Mouse (Mus musculus): ENCODE measurements around the gene Gm20671.
"Not testable (repeated sequence)": the region's sequence is repeated elsewhere in the genome, so short reads cannot be mapped to it uniquely, and the experiment has no call there.

Gm20671 gene

DNA sequence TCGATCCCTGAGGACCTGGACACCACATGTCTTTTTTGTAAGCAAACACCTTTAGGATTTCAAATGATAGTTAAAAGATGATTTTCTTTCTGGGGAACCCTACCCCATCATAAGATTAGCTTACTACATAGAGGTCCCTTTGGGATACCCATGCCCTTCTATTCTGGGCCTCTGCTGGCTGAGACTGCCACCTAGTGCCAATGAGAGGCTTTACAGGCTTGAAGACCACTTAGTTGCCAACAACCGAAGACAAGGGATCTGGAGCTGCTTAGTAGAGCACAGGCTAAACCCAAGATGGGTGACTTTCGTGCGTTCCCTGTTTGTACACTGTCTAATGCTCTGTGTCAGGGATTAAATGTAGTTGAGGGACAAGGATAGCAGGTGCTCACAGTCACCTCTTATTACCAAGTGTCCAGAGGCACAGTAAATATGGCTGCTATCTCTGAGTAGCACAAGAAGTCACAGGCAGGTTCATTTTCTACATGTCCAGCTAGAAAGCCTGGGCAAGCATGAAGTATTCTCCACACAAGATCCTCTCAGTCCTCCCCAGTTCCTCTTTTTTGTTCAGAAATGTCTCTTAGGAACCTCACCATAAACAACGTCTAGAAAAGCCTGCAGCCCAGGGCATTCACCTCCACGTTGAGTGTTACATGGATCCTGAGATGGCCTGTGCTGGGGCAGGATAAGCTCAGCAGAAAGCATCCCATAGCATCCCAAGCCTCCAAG, 79.1 kb downstream of the Gm20671 start:
- Histone ChIP-seq H3K9me3 (ENCODE audit: low read length) (no peaks in the 10 kb centered on the region), H3K27me3 (ENCODE audit: insufficient read depth, low read length) (no peaks in the 10 kb centered on the region), H3K4me1 (replicated peaks; ENCODE audit: low read depth, low read length) (peaks cover 87% of the 10 kb centered on the region), H3K4me3 (replicated peaks; ENCODE audit: low read length) (no peak overlapping the region), H3K36me3 (ENCODE audit: insufficient read depth, low read length) (peaks cover 41% of the 10 kb centered on the region)
- TF ChIP-seq POU5F1 (IDR thresholded peaks at IDR 0.05; ENCODE audit: borderline replicate concordance, low read length): no peak
- TF ChIP-seq CTCF (conservative IDR thresholded peaks at IDR 0.05; ENCODE audit: low read length): peak; percentile 92

DNA sequence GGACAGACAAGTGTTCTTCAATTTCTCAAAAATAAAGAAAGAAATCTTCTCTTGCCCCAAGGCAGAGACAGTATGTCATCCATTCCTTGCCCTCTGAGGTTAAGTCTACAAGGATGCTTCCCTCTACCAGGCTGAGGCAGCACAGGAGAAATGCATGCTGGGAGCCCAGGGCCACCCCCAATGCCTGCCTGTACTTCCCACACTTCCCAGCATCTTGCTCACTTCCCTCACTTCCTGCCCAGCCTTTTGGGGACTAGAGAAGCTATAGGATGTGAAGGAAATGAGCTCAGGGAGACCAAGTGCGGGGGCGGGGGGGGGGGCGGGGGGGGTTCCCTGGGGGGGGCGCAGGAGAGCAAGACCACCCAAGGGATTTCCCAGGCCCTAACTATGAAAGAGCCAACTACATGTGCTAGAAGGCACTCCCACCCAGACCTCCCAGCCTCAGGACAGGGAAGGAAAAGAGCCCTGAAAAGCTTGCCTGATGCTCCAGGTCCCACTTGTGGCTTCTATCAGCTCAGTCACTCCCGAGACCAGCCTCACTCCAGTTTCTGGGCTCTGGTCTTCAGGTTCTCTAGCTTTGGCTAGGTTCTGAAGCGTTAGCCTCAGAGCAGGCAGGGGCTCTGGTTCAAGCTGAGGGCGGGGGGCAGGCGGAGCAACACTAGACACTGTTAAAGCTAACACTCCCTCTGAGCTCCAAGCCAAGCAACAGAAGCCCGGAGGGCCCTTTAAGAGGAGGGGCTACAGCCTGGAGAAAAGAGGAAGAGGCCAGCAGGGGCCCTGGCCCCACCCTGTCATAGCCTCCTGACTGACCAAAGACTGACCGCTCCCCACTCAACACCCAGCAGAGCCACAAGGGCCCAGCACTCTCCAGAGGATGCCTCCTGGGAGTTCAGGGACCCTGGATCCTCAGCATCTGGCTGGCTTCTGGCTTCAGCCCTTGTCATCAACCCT, 80.9 kb downstream of the Gm20671 start:
- TF ChIP-seq CTCF (conservative IDR thresholded peaks at IDR 0.05; ENCODE audit: low read length) (no peak), NANOG (IDR thresholded peaks at IDR 0.05; ENCODE audit: borderline replicate concordance, low read length) (no peak), POU5F1 (IDR thresholded peaks at IDR 0.05; ENCODE audit: borderline replicate concordance, low read length) (no peak)
- H3K4me3 ChIP-seq (replicated peaks; ENCODE audit: low read length): peak overlapping the region; percentile 55
- peaks cover 58% of the 10 kb centered on the region for H3K36me3 ChIP-seq (ENCODE audit: insufficient read depth, low read length)
- no peaks in the 10 kb centered on the region for H3K27me3 ChIP-seq (ENCODE audit: insufficient read depth, low read length)
- H3K9me3 ChIP-seq (ENCODE audit: low read length): no peaks in the 10 kb centered on the region
- peaks cover 87% of the 10 kb centered on the region for H3K4me1 ChIP-seq (replicated peaks; ENCODE audit: low read depth, low read length)

DNA sequence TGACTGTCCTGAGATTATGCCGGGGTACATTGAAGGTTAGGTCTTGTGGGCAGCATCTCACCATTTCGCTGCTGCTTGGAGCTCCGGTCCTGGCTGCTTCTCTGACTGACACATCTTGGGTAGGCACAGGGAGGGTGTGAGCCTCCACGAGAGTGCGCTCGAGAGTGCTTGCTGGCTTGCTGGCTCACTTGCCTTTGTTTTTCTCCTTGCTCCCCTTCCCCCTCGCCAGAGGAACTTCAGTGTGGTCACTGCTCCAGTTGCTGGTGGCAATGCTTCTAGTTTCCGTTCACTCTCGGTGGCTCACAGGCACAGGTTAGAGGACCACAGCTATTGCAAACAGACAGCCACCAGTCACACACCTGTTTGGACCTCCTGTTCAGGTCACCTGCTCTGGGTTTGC, 84.8 kb downstream of the Gm20671 start:
- H3K4me3 ChIP-seq (replicated peaks; ENCODE audit: low read length): no peak overlapping the region
- no peaks in the 10 kb centered on the region for H3K9me3 ChIP-seq (ENCODE audit: low read length)
- peaks cover 79% of the 10 kb centered on the region for H3K4me1 ChIP-seq (replicated peaks; ENCODE audit: low read depth, low read length)
- no peaks in the 10 kb centered on the region for H3K27me3 ChIP-seq (ENCODE audit: insufficient read depth, low read length)
- no peak for TF ChIP-seq NANOG (IDR thresholded peaks at IDR 0.05; ENCODE audit: borderline replicate concordance, low read length)
- TF ChIP-seq CTCF (conservative IDR thresholded peaks at IDR 0.05; ENCODE audit: low read length): no peak
- no peak for TF ChIP-seq POU5F1 (IDR thresholded peaks at IDR 0.05; ENCODE audit: borderline replicate concordance, low read length)
- H3K36me3 ChIP-seq (ENCODE audit: insufficient read depth, low read length): peaks cover 79% of the 10 kb centered on the region

DNA sequence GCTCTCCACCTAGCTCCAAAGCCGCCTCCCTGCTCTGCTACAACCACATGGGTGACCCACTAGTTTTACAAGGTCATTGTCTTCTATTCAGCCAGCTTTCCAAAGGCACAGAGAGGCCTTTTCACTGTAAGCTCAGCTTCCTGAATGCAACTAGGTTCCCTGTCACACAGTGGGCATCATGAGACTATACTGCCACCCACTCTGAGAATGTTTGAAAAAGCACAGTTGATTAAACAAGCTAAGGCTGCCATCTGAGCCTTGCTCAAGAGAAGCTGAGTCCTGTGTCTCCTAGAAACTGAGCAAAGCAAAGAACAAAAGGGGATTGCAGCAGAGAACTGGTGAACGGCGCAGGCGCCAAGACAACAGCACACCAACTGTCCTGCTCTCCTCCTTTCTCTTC, 85.5 kb downstream of the Gm20671 start:
- not testable (repeated sequence) for H3K9me3 ChIP-seq (ENCODE audit: low read length)
- 0 out of 2 replicates have a peak overlapping the region, but pooled peaks have one; percentile 17 for H3K4me3 ChIP-seq (replicated peaks; ENCODE audit: low read length)
- H3K4me1 ChIP-seq (replicated peaks; ENCODE audit: low read depth, low read length): peaks cover 78% of the 10 kb centered on the region

DNA sequence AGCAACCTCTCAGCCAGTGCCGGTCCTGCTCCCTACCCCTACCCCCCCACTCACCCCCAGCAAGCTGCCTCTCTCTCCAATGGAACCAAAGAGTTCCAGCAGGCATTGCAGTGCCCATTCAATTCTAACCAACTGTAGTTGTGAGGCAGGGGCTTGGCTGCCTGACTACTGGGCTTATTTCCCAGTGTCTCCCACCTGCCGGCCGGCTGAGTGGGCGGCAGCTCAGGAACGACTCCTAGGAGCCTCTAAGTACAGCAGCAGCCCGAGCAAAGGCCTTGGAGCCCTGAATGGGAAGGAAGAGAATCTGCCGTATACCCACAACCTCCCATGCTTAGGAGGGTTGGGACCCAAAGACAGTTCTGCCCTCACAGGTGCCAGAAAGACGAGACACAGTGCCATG, 86.1 kb downstream of the Gm20671 start:
- Histone ChIP-seq H3K4me1 (replicated peaks; ENCODE audit: low read depth, low read length) (peaks cover 74% of the 10 kb centered on the region), H3K36me3 (ENCODE audit: insufficient read depth, low read length) (peaks cover 92% of the 10 kb centered on the region), H3K4me3 (replicated peaks; ENCODE audit: low read length) (peak overlapping the region; percentile 26; the same call in 1 of the 2 replicates)
- H3K9me3 ChIP-seq (ENCODE audit: low read length); H3K27me3 ChIP-seq (ENCODE audit: insufficient read depth, low read length): not testable (repeated sequence)

More for the DNA sequence above, 85.5 kb downstream of the Gm20671 start:
- H3K27me3 ChIP-seq (ENCODE audit: insufficient read depth, low read length): not testable (repeated sequence)
- peaks cover 86% of the 10 kb centered on the region for H3K36me3 ChIP-seq (ENCODE audit: insufficient read depth, low read length)

DNA sequence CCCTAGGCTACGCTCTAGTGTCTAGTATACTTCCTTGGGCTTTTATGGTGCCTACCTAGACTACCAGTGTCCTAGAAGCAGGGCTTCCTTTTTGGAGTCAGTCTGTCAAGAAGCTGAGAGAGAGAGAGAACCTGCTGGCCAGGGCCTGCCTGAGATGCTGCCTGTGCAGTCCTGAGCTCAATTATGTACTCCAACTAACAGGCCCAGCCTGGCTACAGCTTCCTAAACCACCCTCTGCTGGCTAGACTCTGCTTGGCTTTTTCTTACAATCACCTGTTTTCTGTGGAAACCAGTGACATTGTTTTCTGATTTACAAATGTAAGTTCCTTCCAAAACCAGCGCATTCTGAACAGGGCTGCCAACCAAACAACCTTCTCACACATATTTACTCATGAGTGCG, 86.8 kb downstream of the Gm20671 start:
- TF ChIP-seq NANOG (IDR thresholded peaks at IDR 0.05; ENCODE audit: borderline replicate concordance, low read length) (no peak), POU5F1 (IDR thresholded peaks at IDR 0.05; ENCODE audit: borderline replicate concordance, low read length) (no peak), CTCF (conservative IDR thresholded peaks at IDR 0.05; ENCODE audit: low read length) (no peak)
- Histone ChIP-seq H3K36me3 (ENCODE audit: insufficient read depth, low read length) (peaks cover 95% of the 10 kb centered on the region), H3K9me3 (ENCODE audit: low read length) (no peaks in the 10 kb centered on the region), H3K4me1 (replicated peaks; ENCODE audit: low read depth, low read length) (peaks cover 67% of the 10 kb centered on the region), H3K4me3 (replicated peaks; ENCODE audit: low read length) (peak overlapping the region; percentile 26; the same call in 1 of the 2 replicates), H3K27me3 (ENCODE audit: insufficient read depth, low read length) (no peaks in the 10 kb centered on the region)

DNA sequence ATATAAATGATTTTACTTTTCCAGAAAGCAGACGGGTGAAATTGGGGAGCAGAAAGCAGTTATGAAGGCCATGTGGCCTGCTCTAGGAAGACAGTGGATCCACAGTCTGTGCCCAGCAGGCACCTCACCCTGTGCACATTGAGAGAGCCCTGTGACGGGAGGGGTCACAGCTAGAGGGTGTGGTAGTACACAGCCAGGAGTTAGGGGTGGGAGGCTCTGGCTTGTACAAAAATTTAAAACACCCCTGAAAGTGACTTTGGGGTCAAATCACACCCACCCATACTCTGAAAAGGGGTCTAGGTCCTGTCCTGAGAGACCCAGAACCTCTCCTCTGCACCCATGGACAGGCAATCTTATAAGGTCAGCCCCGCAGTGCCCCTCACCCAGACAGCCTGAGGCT, 90.1 kb downstream of the Gm20671 start:
- Histone ChIP-seq H3K36me3 (ENCODE audit: insufficient read depth, low read length) (peaks cover 80% of the 10 kb centered on the region), H3K4me1 (replicated peaks; ENCODE audit: low read depth, low read length) (peaks cover 34% of the 10 kb centered on the region)
- H3K9me3 ChIP-seq (ENCODE audit: low read length); H3K4me3 ChIP-seq (replicated peaks; ENCODE audit: low read length); H3K27me3 ChIP-seq (ENCODE audit: insufficient read depth, low read length): not testable (repeated sequence)

DNA sequence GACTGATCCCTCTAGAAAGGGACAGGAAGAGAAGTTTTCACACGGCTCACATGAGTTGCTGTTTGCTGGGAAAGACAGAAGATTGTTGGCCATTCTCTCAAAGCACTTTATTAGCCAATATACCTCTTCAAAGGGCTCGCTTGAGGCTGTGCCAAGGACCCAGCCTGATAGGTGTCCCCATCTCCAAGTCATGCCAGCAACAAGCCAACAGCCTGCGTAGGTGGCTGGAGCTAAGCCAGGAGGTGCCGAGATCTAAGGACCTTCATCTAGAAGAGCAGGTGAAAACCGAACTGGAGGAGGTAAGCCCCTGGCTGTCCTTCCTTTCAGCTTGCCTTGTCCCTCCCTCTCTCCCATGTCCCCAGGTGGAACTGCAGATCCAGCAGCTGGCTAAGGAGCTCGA, 91.1 kb downstream of the Gm20671 start:
- peaks cover 79% of the 10 kb centered on the region for H3K36me3 ChIP-seq (ENCODE audit: insufficient read depth, low read length)
- no peak overlapping the region for H3K4me3 ChIP-seq (replicated peaks; ENCODE audit: low read length)
- H3K9me3 ChIP-seq (ENCODE audit: low read length): no peaks in the 10 kb centered on the region
- TF ChIP-seq POU5F1 (IDR thresholded peaks at IDR 0.05; ENCODE audit: borderline replicate concordance, low read length) (no peak), NANOG (IDR thresholded peaks at IDR 0.05; ENCODE audit: borderline replicate concordance, low read length) (no peak), CTCF (conservative IDR thresholded peaks at IDR 0.05; ENCODE audit: low read length) (no peak)
- peaks cover 24% of the 10 kb centered on the region for H3K4me1 ChIP-seq (replicated peaks; ENCODE audit: low read depth, low read length)
- H3K27me3 ChIP-seq (ENCODE audit: insufficient read depth, low read length): no peaks in the 10 kb centered on the region

DNA sequence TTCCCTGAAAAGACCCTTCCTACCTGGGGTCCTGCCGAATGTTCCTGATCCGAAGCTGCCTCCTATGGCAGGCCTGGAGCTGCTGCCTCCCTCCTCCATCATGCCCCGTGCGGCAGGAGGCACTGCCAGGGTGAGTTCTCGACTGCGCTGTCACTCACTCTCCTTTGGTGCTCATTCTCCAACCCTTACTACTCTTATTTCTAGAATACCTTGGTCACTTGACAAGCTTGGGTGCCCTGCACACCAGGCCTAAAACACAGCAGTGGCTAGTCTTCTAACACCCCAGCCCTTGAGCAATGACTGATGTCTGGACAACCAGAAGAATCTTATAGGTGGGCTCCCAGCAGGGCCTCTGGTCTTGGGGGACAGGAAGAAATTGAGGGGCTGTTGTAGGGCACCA, 93.0 kb downstream of the Gm20671 start:
- H3K27me3 ChIP-seq (ENCODE audit: insufficient read depth, low read length); H3K4me3 ChIP-seq (replicated peaks; ENCODE audit: low read length); H3K9me3 ChIP-seq (ENCODE audit: low read length): not testable (repeated sequence)
- peaks cover 25% of the 10 kb centered on the region for H3K4me1 ChIP-seq (replicated peaks; ENCODE audit: low read depth, low read length)
- peaks cover 76% of the 10 kb centered on the region for H3K36me3 ChIP-seq (ENCODE audit: insufficient read depth, low read length)

All from E14TG2a.4 (cell line).